Mouse (Mus musculus): ENCODE data around the gene Chm.
A peak's percentile ranks its signal among the peaks of the same experiment; 100 is the strongest.
"Not testable (repeated sequence)": the region's sequence is repeated elsewhere in the genome, so short reads cannot be mapped to it uniquely, and the experiment has no call there.

Gene Chm

DNA sequence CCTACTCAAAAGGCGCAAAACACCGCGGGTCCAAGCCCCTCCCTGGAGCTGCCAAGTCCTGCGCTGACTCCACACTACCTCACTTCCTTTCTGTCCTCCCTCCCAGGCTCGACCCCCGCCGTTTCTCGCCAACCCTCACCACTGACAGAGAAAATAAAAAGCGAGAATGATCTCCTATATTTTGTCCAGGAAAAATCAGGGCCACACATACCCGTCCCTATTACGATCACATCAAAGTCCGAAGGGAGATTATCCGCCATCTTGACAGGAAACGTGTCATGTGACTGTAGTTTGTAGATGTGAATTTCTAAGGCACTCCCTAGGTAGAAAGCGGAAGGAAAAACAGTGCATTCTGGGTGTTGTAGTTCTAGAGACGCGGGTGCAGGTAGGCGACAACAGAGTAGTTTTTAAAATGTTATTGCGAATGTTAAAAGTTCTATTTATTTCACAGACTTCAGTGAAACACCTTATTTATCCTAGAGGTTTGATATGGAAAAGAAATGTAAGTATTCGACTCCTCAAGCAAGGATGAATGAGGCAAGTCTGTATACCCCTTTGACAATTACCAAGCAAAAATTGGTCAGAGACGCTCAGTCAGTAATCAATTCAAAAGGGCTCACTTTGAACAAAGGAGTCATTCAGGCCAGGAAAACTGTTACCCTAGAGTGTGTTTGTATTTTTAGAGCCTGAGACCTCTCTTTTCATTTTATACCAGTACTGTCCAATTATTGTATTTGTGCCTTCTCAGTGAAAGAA lies at the start of gene Chm:
Gene Chm, minus strand, starts transcription at position 288 of the 756 bp plus-strand sequence.
- peak; percentile 53 for DNase-seq

DNA sequence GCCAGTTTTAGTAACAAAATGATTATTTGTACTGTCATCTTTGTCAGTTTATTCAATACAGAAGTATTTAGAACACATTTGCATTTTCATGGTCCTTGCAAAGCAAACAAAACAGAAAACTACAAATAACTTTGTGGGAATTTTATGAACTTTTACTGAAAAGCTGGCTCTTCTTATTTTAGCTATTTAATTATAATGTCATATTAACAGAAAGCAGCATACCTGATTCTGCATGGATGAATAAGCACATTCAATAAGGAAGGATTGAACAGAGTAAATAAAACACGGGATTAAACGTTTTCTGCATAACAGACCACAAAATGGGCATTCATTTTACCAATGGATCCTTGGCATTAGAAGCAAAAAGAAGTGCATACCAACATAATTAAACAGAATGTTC lies 8.6 kb upstream of the Chm start:
- no peak for DNase-seq

DNA sequence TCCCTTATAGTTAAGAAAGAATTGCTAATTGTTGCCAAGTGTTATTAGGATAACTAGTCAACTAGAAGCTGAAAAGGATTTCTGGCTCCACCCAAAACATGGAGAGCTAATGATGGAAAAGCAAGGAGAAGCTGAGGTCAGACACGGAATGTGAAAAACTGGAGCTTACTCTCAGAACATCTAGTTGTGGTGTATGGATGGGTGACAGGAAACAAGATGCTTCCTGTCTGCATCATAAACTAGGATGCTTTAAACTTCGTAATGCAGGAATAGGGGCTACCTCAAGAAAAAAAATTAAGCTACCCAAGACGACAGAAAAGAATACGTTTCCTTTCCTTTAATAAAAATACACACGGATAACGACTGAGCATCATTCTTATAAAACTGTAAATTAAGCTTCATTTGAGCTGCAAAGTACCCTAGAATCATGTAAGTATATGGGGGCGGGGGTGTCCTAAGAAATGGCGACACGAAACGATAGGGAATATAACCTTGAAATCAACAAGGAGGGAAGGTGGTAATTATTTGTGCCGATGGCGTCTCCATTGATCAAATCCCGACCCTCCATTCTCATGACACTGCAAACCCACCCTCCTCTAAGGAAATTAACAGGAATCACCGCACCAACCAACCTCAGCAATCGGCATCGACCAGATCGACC lies 618 bp downstream of the Chm start:
- DNase-seq, result no peak

DNA sequence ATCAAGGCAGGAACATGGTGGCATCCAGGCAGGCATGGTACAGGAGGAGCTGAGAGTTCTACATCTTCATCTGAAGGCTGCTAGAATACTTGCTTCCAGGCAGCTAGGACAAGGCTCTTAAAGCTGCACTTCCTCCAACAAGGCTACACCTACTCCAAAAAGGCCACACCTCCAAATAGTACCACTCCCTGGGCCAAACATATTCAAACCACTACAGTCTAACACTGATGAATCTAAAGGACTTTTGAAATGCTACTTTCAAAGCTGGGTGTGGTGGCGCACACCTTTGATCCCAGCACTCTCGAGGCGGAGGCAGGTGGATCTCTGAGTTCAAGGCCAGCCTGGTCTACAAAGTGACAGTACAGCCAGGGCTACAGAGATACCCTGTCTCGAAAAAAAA lies 4.5 kb downstream of the Chm start:
- DNase-seq, result not testable (repeated sequence)

DNA sequence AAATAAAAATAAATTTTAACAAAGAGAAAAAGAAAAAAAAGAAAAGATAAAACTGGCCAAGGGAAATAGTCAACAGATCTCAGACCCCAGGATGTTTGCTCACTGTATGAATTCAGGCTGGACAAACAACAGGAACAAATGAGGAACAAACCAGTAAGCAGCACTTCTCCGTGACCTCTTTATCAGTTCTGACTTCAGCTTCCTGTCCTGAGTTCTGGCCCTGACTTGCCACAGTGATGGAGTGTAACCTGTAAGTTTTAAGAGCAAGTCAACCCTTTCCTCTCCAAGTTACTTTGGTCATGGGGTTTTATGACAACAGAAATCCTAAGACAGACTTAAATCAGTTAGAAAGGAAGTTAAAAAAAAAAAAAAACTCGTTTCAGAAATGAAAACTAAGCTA lies 12.6 kb downstream of the Chm start:
- DNase-seq, result no peak

DNA sequence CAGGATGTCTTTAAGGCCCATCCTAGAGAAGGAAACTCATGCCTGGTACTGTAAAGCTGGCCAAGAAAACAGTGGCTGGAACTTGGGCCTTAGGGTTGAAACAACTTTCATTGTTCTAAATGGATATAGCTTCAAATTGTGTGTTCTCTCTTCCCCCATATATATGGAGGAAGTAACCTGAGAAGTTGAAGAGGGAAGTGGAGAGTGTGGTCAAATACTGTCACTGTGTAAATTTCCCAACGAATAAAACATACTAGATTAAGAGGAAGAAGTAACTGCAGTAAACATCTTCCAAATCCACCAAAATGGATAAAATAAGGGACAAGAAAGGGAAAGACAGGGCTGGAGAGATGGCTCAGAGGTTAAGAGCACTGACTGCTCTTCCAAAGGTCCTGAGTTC lies 13.0 kb downstream of the Chm start:
- DNase-seq, result no peak

DNA sequence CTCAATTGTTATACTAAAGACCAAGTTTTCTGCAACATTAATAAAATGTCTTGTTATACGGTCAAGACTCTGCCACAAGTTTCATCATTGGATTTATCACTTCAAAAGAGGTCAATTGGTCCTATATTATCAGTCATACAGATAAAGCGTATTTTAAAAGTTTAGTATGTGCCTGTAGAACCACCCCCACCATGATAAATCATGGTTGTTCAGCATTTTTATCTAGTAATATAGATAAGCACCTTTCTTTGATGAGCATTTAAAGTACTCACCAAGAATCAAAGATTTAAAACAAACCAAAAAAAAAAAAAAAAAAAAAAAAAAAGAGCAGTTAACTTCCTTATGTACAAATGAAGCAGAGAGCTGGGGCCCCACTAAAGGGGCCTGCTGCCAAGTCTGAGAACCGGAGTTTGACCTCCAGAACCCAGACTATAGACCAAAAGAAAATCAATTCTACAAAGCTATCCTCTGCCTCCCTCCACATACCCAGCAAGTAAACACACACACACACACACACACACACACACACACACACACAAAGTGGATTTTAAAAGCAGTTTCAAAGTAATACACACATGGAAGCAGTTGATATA lies 25.0 kb downstream of the Chm start:
- DNase-seq, result no peak

DNA sequence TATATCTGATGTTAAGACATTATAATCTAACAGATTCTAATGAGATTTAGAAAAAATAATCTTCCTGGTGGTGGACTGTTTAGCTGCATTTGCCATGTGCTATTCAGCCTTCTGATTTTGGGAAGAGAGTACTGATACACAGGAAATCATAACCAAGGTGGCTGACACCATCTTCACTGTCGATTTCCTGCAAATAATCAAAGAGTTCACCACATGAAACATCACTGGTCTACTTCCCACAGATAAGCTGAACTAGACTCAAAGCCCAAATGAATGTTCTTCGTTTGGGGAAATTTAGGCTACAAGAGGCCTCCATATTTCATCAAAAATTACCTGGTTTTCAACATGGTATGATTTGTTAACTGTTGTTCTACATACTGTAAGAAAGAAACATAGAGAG lies 101.1 kb downstream of the Chm start:
- no peak for DNase-seq

DNA sequence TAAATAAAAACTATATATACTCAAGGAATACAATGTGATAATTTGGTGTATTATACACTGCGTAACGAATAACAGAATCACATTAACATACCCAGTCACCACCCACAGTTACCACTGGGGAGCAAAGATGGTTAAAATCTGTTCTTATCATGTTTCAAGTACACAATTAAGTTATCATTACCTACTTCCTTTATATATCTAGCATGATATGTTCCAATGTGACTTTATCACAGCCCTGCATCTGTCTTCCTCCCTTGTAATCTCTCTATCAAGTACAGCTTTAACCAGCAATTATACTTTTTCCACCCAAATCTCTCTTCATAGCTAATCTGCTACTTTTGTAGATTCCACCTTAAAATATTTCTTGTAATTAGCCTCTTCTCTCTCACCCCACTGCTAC lies 109.3 kb downstream of the Chm start:
- DNase-seq, result no peak

DNA sequence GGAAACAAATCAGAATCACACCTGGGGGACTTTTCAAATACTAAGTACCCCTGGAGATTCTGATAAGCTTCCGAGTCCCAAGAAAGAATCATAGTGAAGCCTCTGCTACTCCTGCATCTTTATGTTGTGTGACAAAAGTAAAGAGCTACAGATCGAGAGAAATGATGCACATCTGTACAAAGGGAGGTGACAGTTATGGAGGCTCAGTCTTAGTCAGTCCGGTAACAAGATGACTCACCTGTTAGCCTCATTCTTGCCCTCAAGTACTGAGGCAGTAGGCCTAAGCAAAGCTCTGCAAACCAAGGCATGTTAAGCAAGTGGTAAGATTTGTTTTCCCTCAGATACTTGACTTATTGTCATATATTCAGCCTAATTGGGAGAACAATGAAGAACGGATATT lies 110.5 kb downstream of the Chm start:
- no peak for DNase-seq

DNA sequence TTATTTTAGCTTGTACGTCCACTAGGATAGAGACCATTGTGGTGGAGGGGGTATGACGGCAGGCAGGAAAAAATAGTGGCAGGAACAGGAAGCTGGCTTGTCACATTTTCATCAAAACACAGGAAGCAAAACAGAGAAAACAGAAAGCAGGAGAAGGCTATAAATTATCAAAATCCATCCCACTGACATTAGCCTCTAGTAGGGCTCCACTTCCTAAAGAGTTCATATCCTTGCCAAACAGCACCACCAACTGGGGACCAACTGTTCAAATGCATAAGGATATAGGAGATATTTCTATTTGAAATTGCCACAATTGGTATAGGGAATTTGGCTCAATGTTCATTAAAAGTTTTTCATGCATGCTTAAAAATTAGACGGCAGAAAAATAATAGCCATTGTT lies 181.7 kb downstream of the Chm start:
- DNase-seq, result no peak

DNA sequence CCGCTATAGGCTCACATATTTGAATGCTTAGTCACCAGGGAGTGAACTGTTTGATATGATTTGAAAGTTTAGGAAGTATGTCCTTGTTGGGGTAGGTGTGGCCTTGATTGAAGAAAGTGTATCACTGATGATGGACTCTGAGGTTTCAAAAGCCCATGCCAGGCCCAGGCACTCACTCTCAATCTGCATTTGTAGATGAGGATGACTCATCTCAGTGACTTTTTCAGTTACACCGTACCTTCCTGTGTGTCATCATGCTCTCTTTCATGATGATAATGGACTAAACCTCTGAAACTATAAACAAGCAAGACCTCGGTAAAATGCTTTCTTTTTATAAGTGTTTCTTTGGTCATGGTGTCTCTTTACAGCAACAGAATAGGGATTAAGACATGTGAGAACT lies 183.1 kb downstream of the Chm start:
- no peak for DNase-seq

Data from layer of hippocampus, adult 9-11 months (tissue).